Mouse (Mus musculus) kidney, adult 2 months (tissue): Measurements from ENCODE around the gene Grid2ip. TPM values are rescaled to one million over a fixed set of nuclear protein-coding genes. Genes with fewer than 3 reads are reported as not detected.

Source experiments
- DNase-seq: peaks from one replicate; pipeline ENCODE4 v3.0.0; 2021
- H3K27ac ChIP-seq: fragments of 200-500 bp; 2 replicates; pipeline ENCODE4 v1.5.1; 2012; ENCODE audit warnings: low read depth, low read length, control low read depth, inconsistent platforms; ENCODE audit not compliant: insufficient read depth
- H3K27me3 ChIP-seq: fragments of 200-500 bp; replicated peaks from 2 replicates; pipeline ENCODE4 v1.6.1; 2012; ENCODE audit warnings: mild to moderate bottlenecking, moderate library complexity, low read length, inconsistent platforms; ENCODE audit not compliant: control insufficient read depth, insufficient read depth
- H3K36me3 ChIP-seq: fragments of 200-500 bp; 2 replicates; pipeline ENCODE4 v1.6.1; 2012; ENCODE audit warnings: mild to moderate bottlenecking, moderate library complexity, low read length, inconsistent platforms; ENCODE audit not compliant: control insufficient read depth, insufficient read depth
- H3K4me1 ChIP-seq: fragments of 200-500 bp; 2 replicates; pipeline ENCODE4 v1.6.1; 2011; ENCODE audit warnings: low read length; ENCODE audit not compliant: control insufficient read depth, insufficient read depth
- H3K4me3 ChIP-seq: fragments of 200-500 bp; 2 replicates; pipeline ENCODE4 v1.5.1; 2011; ENCODE audit warnings: mild to moderate bottlenecking, low read depth, low read length, control low read depth; ENCODE audit not compliant: insufficient read depth
- CTCF ChIP-seq: fragments of 200-500 bp; conservative IDR thresholded peaks from 2 replicates; pipeline ENCODE4 v1.5.1; 2011; ENCODE audit warnings: low read depth, mild to moderate bottlenecking, control low read depth, low read length, moderate library complexity, mixed read lengths; ENCODE audit not compliant: insufficient read depth, insufficient read length
- POLR2A ChIP-seq: fragments of 200-500 bp; IDR thresholded peaks from one replicate; pipeline ENCODE4 v1.6.1; 2011; ENCODE audit warnings: low read depth, low read length, control low read depth
- WGBS: fragments of 180-500 bp; shearing (Covaris S2); methylation state at CpG from one replicate; pipeline ENCODE4 v1.1.7; 2018; 5-methylcytosine and 5-hydroxymethylcytosine counted together
- polyA plus RNA-seq: library from polyadenylated mRNA; depleted of rRNA; stranded (reverse); fragments of >200 nt; gene quantifications from 2 replicates; pipeline ENCODE4 v1.2.3, GENCODE M21; 2012; rRNA removed

Gene Grid2ip
- polyA plus RNA-seq, 1 experiment: 0.13 TPM

DNA sequence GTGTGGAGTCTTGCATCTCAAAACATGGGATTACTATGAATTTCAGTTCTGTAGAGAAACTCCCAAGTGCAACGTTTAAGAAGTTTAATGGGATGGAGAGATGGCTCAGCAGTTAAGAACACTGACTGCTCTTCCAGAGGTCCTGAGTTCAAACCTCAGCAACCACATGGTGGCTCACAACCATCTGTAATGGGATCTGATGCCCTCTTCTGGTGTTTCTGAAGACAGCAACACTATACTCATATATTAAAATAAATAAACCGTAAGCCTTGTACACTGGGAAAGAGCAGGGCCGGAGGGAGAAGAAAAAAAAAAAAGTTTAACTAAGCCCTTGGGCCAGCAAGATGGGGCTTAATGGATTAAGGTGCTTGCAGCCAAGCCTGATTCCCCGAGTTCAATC is 65.9 kb downstream of the Grid2ip start:
- H3K4me1 ChIP-seq: no peaks in the 10 kb centered on the region; the same call in 1 of the 2 replicates
- no peak overlapping the region for H3K4me3 ChIP-seq
- H3K27me3 ChIP-seq: no peaks in the 10 kb centered on the region
- H3K27ac ChIP-seq: no peak overlapping the region
- no peak for DNase-seq
- H3K36me3 ChIP-seq: peaks cover 1% of the 10 kb centered on the region
- 80% methylated on average over 4 of the region's 4 CpGs for WGBS
- TF ChIP-seq POLR2A (no peak), CTCF (no peak)

- WGBS: 17% methylated on average over 6 of the region's 6 CpGs
- DNase-seq: peak; percentile 63
- Histone ChIP-seq H3K27me3 (no peaks in the 10 kb centered on the region), H3K4me3 (no peak overlapping the region), H3K27ac (no peak overlapping the region), H3K4me1 (no peaks in the 10 kb centered on the region; the same call in 1 of the 2 replicates), H3K36me3 (no peaks in the 10 kb centered on the region)
- TF ChIP-seq POLR2A (no peak), CTCF (peak; percentile 79)
Observed at GRCm38 (mm10) chr5:143423899-143424519, 66.9 kb downstream of the Grid2ip start.

GRCm38 (mm10) chr5:143434421-143434820 is 77.3 kb downstream of the Grid2ip start:
- H3K4me1 ChIP-seq: no peaks in the 10 kb centered on the region
- no peaks in the 10 kb centered on the region for H3K36me3 ChIP-seq
- peak; percentile 76 for DNase-seq
- TF ChIP-seq CTCF: peak; percentile 93
- TF ChIP-seq POLR2A: no peak
- H3K27ac ChIP-seq: no peak overlapping the region
- H3K4me3 ChIP-seq: no peak overlapping the region
- H3K27me3 ChIP-seq: no peaks in the 10 kb centered on the region
- 6% methylated on average over 4 of the region's 4 CpGs for WGBS

- Histone ChIP-seq H3K27ac (no peak overlapping the region), H3K4me1 (no peaks in the 10 kb centered on the region), H3K4me3 (no peak overlapping the region), H3K36me3 (no peaks in the 10 kb centered on the region), H3K27me3 (no peaks in the 10 kb centered on the region)
- no peak for DNase-seq
- 69% methylated on average over 3 of the region's 3 CpGs for WGBS
- TF ChIP-seq CTCF (no peak), POLR2A (no peak)
Observed at GRCm38 (mm10) chr5:143441298-143441697, 84.2 kb downstream of the Grid2ip start.

DNA sequence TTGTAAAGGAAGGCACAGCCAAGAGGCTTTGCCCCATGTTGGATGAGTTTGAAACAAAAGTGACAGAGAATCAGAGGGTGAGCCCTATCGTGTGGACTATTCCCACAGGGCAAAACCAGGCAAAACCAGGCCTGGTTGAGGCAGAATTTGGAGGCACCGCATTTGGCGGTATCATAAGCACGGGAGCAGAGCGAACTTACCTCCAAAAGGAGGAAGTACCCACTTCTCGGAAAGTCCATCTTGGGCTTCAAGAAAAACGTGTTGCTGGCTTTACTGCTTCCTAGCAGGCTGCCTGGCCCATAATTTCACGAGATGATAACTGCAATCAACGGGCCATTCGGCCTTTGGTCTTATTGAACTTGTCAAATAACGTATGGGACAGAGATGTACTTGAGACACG is 84.6 kb downstream of the Grid2ip start:
- no peak for TF ChIP-seq POLR2A
- TF ChIP-seq CTCF: no peak
- Histone ChIP-seq H3K27ac (no peak overlapping the region), H3K4me1 (no peaks in the 10 kb centered on the region), H3K36me3 (no peaks in the 10 kb centered on the region), H3K27me3 (no peaks in the 10 kb centered on the region), H3K4me3 (no peak overlapping the region)
- WGBS: 86% methylated on average over 12 of the region's 12 CpGs
- no peak for DNase-seq

Other genes with a start within 250 kb of the Grid2ip start
- gene Rnf216, start 244.3 kb upstream of the Grid2ip start, polyA plus RNA-seq: 22.7 and 23.5 TPM in 2 replicates
- not detected in 2 replicates for gene Olfr718-ps1, start 209.8 kb upstream of the Grid2ip start, polyA plus RNA-seq
- gene Rbak, start 176.6 kb upstream of the Grid2ip start, polyA plus RNA-seq: 2.7 and 2.8 TPM in 2 replicates
- gene Spdye4b, start 176.3 kb upstream of the Grid2ip start, polyA plus RNA-seq: not detected in 2 replicates
- 0.08 TPM in 1 of 2 replicates, not detected in the other for gene Spdye4a, start 130.4 kb upstream of the Grid2ip start, polyA plus RNA-seq
- gene Zfp12, start 122.2 kb upstream of the Grid2ip start, polyA plus RNA-seq: 8.5 and 9.6 TPM in 2 replicates
- gene Zfp316, start 87.3 kb upstream of the Grid2ip start, polyA plus RNA-seq: 4.5 and 6.4 TPM in 2 replicates
- 0.99 and 1.1 TPM in 2 replicates for gene Zfp853, start 63.7 kb upstream of the Grid2ip start, polyA plus RNA-seq
- 17.9 and 18.1 TPM in 2 replicates for gene E130309D02Rik, start 42.0 kb upstream of the Grid2ip start, polyA plus RNA-seq
- gene Zdhhc4, start 28.1 kb upstream of the Grid2ip start, polyA plus RNA-seq: 80.6 and 85.0 TPM in 2 replicates
- 91.8 and 99.4 TPM in 2 replicates for gene Kdelr2, start 46.5 kb downstream of the Grid2ip start, polyA plus RNA-seq
- gene Daglb, start 107.2 kb downstream of the Grid2ip start, polyA plus RNA-seq: 11.7 TPM in 2 replicates
- gene Rac1, start 170.7 kb downstream of the Grid2ip start, polyA plus RNA-seq: 259 and 277 TPM in 2 replicates